Mouse (Mus musculus) liver, embryonic 14.5 days (tissue): Measurements from ENCODE around the gene Ckmt2.

ENCODE experiments used
- CTCF ChIP-seq: IDR thresholded peaks from 2 replicates; pipeline ENCODE4 v1.5.1; 2016; ENCODE audit warnings: antibody characterized with exemption, low read depth, control low read depth
- EP300 ChIP-seq: IDR thresholded peaks from 2 replicates; pipeline ENCODE4 v1.6.1; 2016; ENCODE audit warnings: antibody characterized with exemption, low read depth

- TF ChIP-seq CTCF (no peak), EP300 (no peak)
These were observed 48.8 kb downstream of the Ckmt2 start for GRCm38 (mm10) chr13:91827876-91828275.
